In genomic region chr2:165234613-165235291, GRCm38 (mm10) we compare ENCODE assay signal across 8 mouse cellular contexts. TPM values are rescaled to one million over a fixed set of nuclear protein-coding genes. Genes with fewer than 3 reads are reported as not detected.
DNase-seq lines count a peak whose midpoint lies in the region; ATAC-seq and TF ChIP-seq lines count a peak whose summit lies in the region.

Gene Cdh22 (minus strand): TSS chr2:165234853.

- peaks cover 92% of the 10 kb centered on the region for H3K27me3 ChIP-seq in CH12.LX (replicated peaks)
- H3K27me3 ChIP-seq in forebrain, embryonic 11.5 days (ENCODE audit: control insufficient read depth, insufficient read depth, low read length): peaks cover 47% of the 10 kb centered on the region
- H3K27me3 ChIP-seq in heart, embryonic 15.5 days: peaks cover 98% of the 10 kb centered on the region
- H3K27me3 ChIP-seq in liver, embryonic 11.5 days (replicated peaks; ENCODE audit: control insufficient read depth, insufficient read depth, low read length): peaks cover 98% of the 10 kb centered on the region
- peaks cover 3% of the 10 kb centered on the region; the same call in 1 of the 2 replicates for H3K27me3 ChIP-seq in midbrain, postnatal 0 days (ENCODE audit: insufficient read depth, low read length)
- H3K27me3 ChIP-seq in stomach, postnatal 0 days (ENCODE audit: control insufficient read depth, insufficient read depth, low read length): peaks cover 21% of the 10 kb centered on the region

- in situ Hi-C loops in CH12.LX (cut with MboI; ENCODE audit: low pct_ligation_motif_present, low pct_unique_long_range_greater_than_20kb, low sequenced_read_pairs): no loop called here

- no peak; a peak in 1 of 4 replicates for TF ChIP-seq CTCF in CH12.LX (conservative IDR thresholded peaks at IDR 0.05 in 1 of 2, IDR thresholded peaks at IDR 0.05 in 1 of 2; ENCODE audit: low read depth in 2 of 2, low read length in 2 of 2)
- peak; percentile 55 for TF ChIP-seq CTCF in midbrain, postnatal 0 days (IDR thresholded peaks at IDR 0.05)
- peak; percentile 58 for TF ChIP-seq CTCF in stomach, postnatal 0 days (IDR thresholded peaks at IDR 0.05; ENCODE audit: low read depth)

- TF ChIP-seq EP300 in CH12.LX (IDR thresholded peaks at IDR 0.05; ENCODE audit: low read length): no peak
- no peak for TF ChIP-seq EP300 in stomach, postnatal 0 days (optimal IDR thresholded peaks at IDR 0.05)

- peaks cover 14% of the 10 kb centered on the region for H3K9me3 ChIP-seq in CH12.LX (replicated peaks; ENCODE audit: low read length)
- H3K9me3 ChIP-seq in forebrain, embryonic 11.5 days (ENCODE audit: control insufficient read depth, low read length): no peaks in the 10 kb centered on the region
- H3K9me3 ChIP-seq in heart, embryonic 15.5 days (replicated peaks): no peaks in the 10 kb centered on the region
- H3K9me3 ChIP-seq in liver, embryonic 11.5 days (ENCODE audit: control insufficient read depth, low read length): no peaks in the 10 kb centered on the region
- H3K9me3 ChIP-seq in midbrain, postnatal 0 days (ENCODE audit: low read length): no peaks in the 10 kb centered on the region
- H3K9me3 ChIP-seq in stomach, postnatal 0 days (ENCODE audit: control insufficient read depth, low read length): no peaks in the 10 kb centered on the region

- dilution Hi-C loops in CH12.LX (cut with MboI; ENCODE audit: extremely low pct_ligation_motif_present, extremely low pct_unique_long_range_greater_than_20kb, low sequenced_read_pairs): no loop called here

- TF ChIP-seq RAD21 in CH12.LX (IDR thresholded peaks at IDR 0.05; ENCODE audit: low read depth, low read length): no peak

- no peaks in the 10 kb centered on the region for H3K36me3 ChIP-seq in CH12.LX (replicated peaks in 1 of 2; ENCODE audit: control insufficient read depth in 1 of 2, insufficient read depth in 1 of 2, low read length in 1 of 2)
- H3K36me3 ChIP-seq in forebrain, embryonic 11.5 days (ENCODE audit: control insufficient read depth, insufficient read depth, low read length): no peaks in the 10 kb centered on the region
- no peaks in the 10 kb centered on the region for H3K36me3 ChIP-seq in heart, embryonic 15.5 days
- H3K36me3 ChIP-seq in liver, embryonic 11.5 days (ENCODE audit: control insufficient read depth, insufficient read depth, low read length): no peaks in the 10 kb centered on the region
- no peaks in the 10 kb centered on the region for H3K36me3 ChIP-seq in midbrain, postnatal 0 days (ENCODE audit: insufficient read depth, low read length)
- H3K36me3 ChIP-seq in stomach, postnatal 0 days (ENCODE audit: control insufficient read depth, insufficient read depth, low read length): no peaks in the 10 kb centered on the region

- peak within 1 kb of the TSS; percentile 23 for H3K4me2 ChIP-seq in CH12.LX (ENCODE audit: insufficient read depth, low read depth, poor library complexity, severe bottlenecking)
- H3K4me2 ChIP-seq in forebrain, embryonic 11.5 days (ENCODE audit: low read depth, low read length, severe bottlenecking): peak within 1 kb of the TSS; percentile 99
- H3K4me2 ChIP-seq in heart, embryonic 15.5 days: peak within 1 kb of the TSS; percentile 98
- H3K4me2 ChIP-seq in liver, embryonic 11.5 days: peak within 1 kb of the TSS; percentile 70
- H3K4me2 ChIP-seq in midbrain, postnatal 0 days (ENCODE audit: low read depth, low read length, poor library complexity, severe bottlenecking): peak within 1 kb of the TSS; percentile 97
- peak within 1 kb of the TSS; percentile 93 for H3K4me2 ChIP-seq in stomach, postnatal 0 days (replicated peaks; ENCODE audit: low read depth)

- no peak for DNase-seq in CH12.LX (ENCODE audit: extremely low read depth)
- DNase-seq in brain, adult 2 months (ENCODE audit: low read depth, low spot score): peak; percentile 90
- peak; percentile 90 for DNase-seq in forebrain, embryonic 11.5 days (ENCODE audit: low spot score)
- peak; percentile 15 to 70 for DNase-seq in kidney, postnatal 36 days
- DNase-seq in liver, embryonic 11.5 days (ENCODE audit: low spot score): peak; percentile 54
- peak; percentile 80 for DNase-seq in midbrain, postnatal 0 days (ENCODE audit: low spot score)
- DNase-seq in stomach, postnatal 0 days (ENCODE audit: low spot score): peak; percentile 69

- H3K9ac ChIP-seq in CH12.LX (ENCODE audit: insufficient read depth, low read depth): no peak within 1 kb of the TSS
- peak within 1 kb of the TSS; percentile 72 for H3K9ac ChIP-seq in forebrain, embryonic 11.5 days (ENCODE audit: low read length)
- H3K9ac ChIP-seq in heart, embryonic 15.5 days: peak within 1 kb of the TSS; percentile 54
- no peak within 1 kb of the TSS for H3K9ac ChIP-seq in liver, embryonic 11.5 days (ENCODE audit: low read depth, low read length)
- peak within 1 kb of the TSS; percentile 84 for H3K9ac ChIP-seq in midbrain, postnatal 0 days (replicated peaks; ENCODE audit: low read length, poor library complexity, severe bottlenecking)
- H3K9ac ChIP-seq in stomach, postnatal 0 days (ENCODE audit: low read length): peak within 1 kb of the TSS; percentile 27; the same call in 1 of the 2 replicates

- WGBS in forebrain, embryonic 11.5 days: 0% methylated on average over 43 of the region's 60 CpGs
- WGBS in heart, embryonic 15.5 days: 1% methylated on average over 48 of the region's 60 CpGs
- WGBS in liver, embryonic 11.5 days: 2% methylated on average over 45 of the region's 60 CpGs
- 1% methylated on average over 31 of the region's 60 CpGs for WGBS in midbrain, postnatal 0 days
- WGBS in stomach, postnatal 0 days: 0% methylated on average over 33 of the region's 60 CpGs

- H3K27ac ChIP-seq in CH12.LX (ENCODE audit: insufficient read depth, low read depth): no peak within 1 kb of the TSS
- peak within 1 kb of the TSS; percentile 34; the same call in 1 of the 2 replicates for H3K27ac ChIP-seq in forebrain, embryonic 11.5 days (ENCODE audit: low read depth, low read length)
- H3K27ac ChIP-seq in heart, embryonic 15.5 days: no peak within 1 kb of the TSS
- H3K27ac ChIP-seq in liver, embryonic 11.5 days (ENCODE audit: low read depth, low read length): no peak within 1 kb of the TSS
- peak within 1 kb of the TSS; percentile 67 for H3K27ac ChIP-seq in midbrain, postnatal 0 days (ENCODE audit: low read depth, low read length)
- no peak within 1 kb of the TSS for H3K27ac ChIP-seq in stomach, postnatal 0 days (replicated peaks)

- H3K79me2 ChIP-seq in CH12.LX (replicated peaks; ENCODE audit: control insufficient read depth, extremely low read depth, insufficient read depth, poor library complexity, severe bottlenecking): no peaks in the 10 kb centered on the region

- peaks cover 8 to 11% of the 10 kb centered on the region in 2 experiments for H3K4me1 ChIP-seq in CH12.LX (ENCODE audit: control insufficient read depth in 1 of 2, insufficient read depth in 2 of 2)
- peaks cover 20% of the 10 kb centered on the region for H3K4me1 ChIP-seq in forebrain, embryonic 11.5 days (replicated peaks; ENCODE audit: control insufficient read depth, insufficient read depth, low read length)
- peaks cover 20% of the 10 kb centered on the region for H3K4me1 ChIP-seq in heart, embryonic 15.5 days (replicated peaks)
- no peaks in the 10 kb centered on the region for H3K4me1 ChIP-seq in liver, embryonic 11.5 days (replicated peaks; ENCODE audit: control insufficient read depth, insufficient read depth, low read length)
- H3K4me1 ChIP-seq in midbrain, postnatal 0 days (ENCODE audit: insufficient read depth, low read length): peaks cover 4% of the 10 kb centered on the region
- H3K4me1 ChIP-seq in stomach, postnatal 0 days (replicated peaks; ENCODE audit: control insufficient read depth, insufficient read depth): no peaks in the 10 kb centered on the region; the same call in 1 of the 2 replicates

- peak within 1 kb of the TSS in 1 of 3 experiments; percentile 39 for H3K4me3 ChIP-seq in CH12.LX (replicated peaks in 1 of 3; ENCODE audit: low read depth in 2 of 3, low read length in 2 of 3, poor library complexity in 1 of 3)
- H3K4me3 ChIP-seq in forebrain, embryonic 11.5 days (ENCODE audit: low read depth, low read length): peak within 1 kb of the TSS; percentile 67
- H3K4me3 ChIP-seq in heart, embryonic 15.5 days: peak within 1 kb of the TSS; percentile 59
- H3K4me3 ChIP-seq in liver, embryonic 11.5 days (ENCODE audit: low read depth, low read length): peak within 1 kb of the TSS; percentile 47
- peak within 1 kb of the TSS; percentile 80 for H3K4me3 ChIP-seq in midbrain, postnatal 0 days (ENCODE audit: low read depth, low read length)
- H3K4me3 ChIP-seq in stomach, postnatal 0 days (ENCODE audit: low read depth, low read length): peak within 1 kb of the TSS; percentile 48

- ATAC-seq in forebrain, embryonic 11.5 days (replicated peaks; ENCODE audit: low FRiP score): peak; percentile 80
- peak; percentile 41; the same call in 1 of the 2 replicates for ATAC-seq in heart, embryonic 15.5 days (replicated peaks; ENCODE audit: insufficient number of reproducible peaks, insufficient read depth, low FRiP score, low read depth)
- ATAC-seq in liver, embryonic 11.5 days (replicated peaks; ENCODE audit: low FRiP score): 0 out of 2 replicates have a peak, but pooled peaks have one; percentile 5
- peak; percentile 85 for ATAC-seq in midbrain, postnatal 0 days (ENCODE audit: low FRiP score)
- peak; percentile 53 for ATAC-seq in stomach, postnatal 0 days (ENCODE audit: low FRiP score, low TSS enrichment)

- TF ChIP-seq POLR2A in CH12.LX (IDR thresholded peaks at IDR 0.05; ENCODE audit: low read depth, low read length): no peak

TF ChIP-seq in CH12.LX, 34 proteins besides CTCF, POLR2A, EP300 and RAD21:
- TF ChIP-seq SMC3 (IDR thresholded peaks at IDR 0.05; ENCODE audit: low read depth, low read length): no peak
TF ChIP-seq in CH12.LX: peak in this region for 0.

RNA-seq across cellular contexts. Expression of gene Cdh22, which starts in this region (rescaled TPM):
- total RNA-seq in CH12.LX (2012; rRNA removed): 0.08 TPM in 1 of 2 replicates, not detected in the other
- not detected in 2 replicates for total RNA-seq in CH12.LX (2014; rRNA removed)
- not detected in 2 replicates for polyA plus RNA-seq in CH12.LX (2012; ENCODE audit: insufficient read length, low read depth)
- 6.2 and 6.3 TPM in 2 replicates for polyA plus RNA-seq in forebrain, embryonic 11.5 days (2014; fragmentation: Nextera tagmentation; extraction: Ambion mirVana)
- polyA plus RNA-seq in heart, embryonic 15.5 days (2015; fragmentation: Nextera tagmentation; extraction: Ambion mirVana): 0.15 and 0.36 TPM in 2 replicates
- 0.11 and 0.17 TPM in 2 replicates for polyA plus RNA-seq in liver, embryonic 11.5 days (2014; fragmentation: Nextera tagmentation; extraction: Ambion mirVana)
- total RNA-seq in midbrain, postnatal 0 days (2014; rRNA removed): 41.3 and 47.9 TPM in 2 replicates
- polyA plus RNA-seq in midbrain, postnatal 0 days (2015; fragmentation: Nextera tagmentation; extraction: Ambion mirVana): 21.9 and 23.2 TPM in 2 replicates
- polyA plus RNA-seq in stomach, postnatal 0 days (2015; fragmentation: Nextera tagmentation; extraction: Ambion mirVana): 0.05 and 0.08 TPM in 2 replicates

Comparison
In these comparisons a context has a peak if more than half of its experiments do, and no peak if none do; other contexts are left out.
1. RNA of gene Cdh22 (total RNA-seq): 41.3 to 47.9 TPM in midbrain, postnatal 0 days; 0.08 TPM in CH12.LX; every median in the first group is over 10 times any median in the second.
2. Peak in ATAC-seq, H3K4me3 ChIP-seq, H3K9ac ChIP-seq and H3K4me2 ChIP-seq in heart, embryonic 15.5 days; RNA of the gene not detected or under 1 TPM.
3. Peak in DNase-seq, ATAC-seq, H3K4me3 ChIP-seq and H3K4me2 ChIP-seq in liver, embryonic 11.5 days; RNA of the gene not detected or under 1 TPM.
4. Peak in DNase-seq, ATAC-seq, H3K4me3 ChIP-seq, H3K9ac ChIP-seq and H3K4me2 ChIP-seq in stomach, postnatal 0 days; RNA of the gene not detected or under 1 TPM.
5. H3K27ac ChIP-seq: peak in forebrain, embryonic 11.5 days (single experiment) and midbrain, postnatal 0 days (single experiment); none in CH12.LX (single experiment), heart, embryonic 15.5 days (single experiment), liver, embryonic 11.5 days (single experiment) and stomach, postnatal 0 days (single experiment).
6. H3K4me2 ChIP-seq: peak in every context shown above with its lines; median percentile 99 in forebrain, embryonic 11.5 days; 98 in heart, embryonic 15.5 days; 97 in midbrain, postnatal 0 days; 93 in stomach, postnatal 0 days; 70 in liver, embryonic 11.5 days; 23 in CH12.LX.
7. H3K9ac ChIP-seq: peak in forebrain, embryonic 11.5 days (single experiment) and midbrain, postnatal 0 days (single experiment); none in CH12.LX (single experiment) and liver, embryonic 11.5 days (single experiment).
8. CTCF ChIP-seq: peak in midbrain, postnatal 0 days (single experiment) and stomach, postnatal 0 days (single experiment); none in CH12.LX (0 of 2).
9. ATAC-seq: peak in every context shown above with its lines; median percentile 85 in midbrain, postnatal 0 days; 80 in forebrain, embryonic 11.5 days; 53 in stomach, postnatal 0 days; 41 in heart, embryonic 15.5 days; 5 in liver, embryonic 11.5 days.